Mouse (Mus musculus): ENCODE data around the gene Olfr959. TPM values are rescaled to one million over a fixed set of nuclear protein-coding genes. Genes with fewer than 3 reads are reported as not detected.

Olfr959 gene
- polyA plus RNA-seq, 1 experiment: not detected

GRCm38 (mm10) chr9:39603999-39604453, 28.7 kb upstream of the Olfr959 start, which contains the start of gene AW551984:
AW551984 (minus strand) TSS chr9:39604403.
- H3K27ac ChIP-seq (ENCODE audit: control insufficient read depth, insufficient read depth, low read length): no peak within 1 kb of the TSS
- DNase-seq: no peak
- H3K4me3 ChIP-seq (ENCODE audit: control insufficient read depth, insufficient read depth, low read length): no peak within 1 kb of the TSS
- H3K4me1 ChIP-seq (replicated peaks; ENCODE audit: control insufficient read depth, insufficient read depth, low read length): no peaks in the 10 kb centered on the region
- no peaks in the 10 kb centered on the region for H3K36me3 ChIP-seq (ENCODE audit: control insufficient read depth, insufficient read depth, low read length)
- H3K27me3 ChIP-seq (ENCODE audit: control insufficient read depth, insufficient read depth, low read length): no peaks in the 10 kb centered on the region
- WGBS: 7% methylated on average over 8 of the region's 8 CpGs
- TF ChIP-seq POLR2A (IDR thresholded peaks at IDR 0.05; ENCODE audit: control insufficient read depth, extremely low read depth, insufficient read depth, low read length, poor library complexity) (no peak), CTCF (IDR thresholded peaks at IDR 0.05; ENCODE audit: borderline replicate concordance, control insufficient read depth, extremely low read depth, insufficient read depth, low read length, poor library complexity) (no peak)

- no peak for DNase-seq
- Histone ChIP-seq H3K27me3 (ENCODE audit: control insufficient read depth, insufficient read depth, low read length) (no peaks in the 10 kb centered on the region), H3K4me3 (ENCODE audit: control insufficient read depth, insufficient read depth, low read length) (no peak overlapping the region), H3K27ac (ENCODE audit: control insufficient read depth, insufficient read depth, low read length) (no peak overlapping the region), H3K36me3 (ENCODE audit: control insufficient read depth, insufficient read depth, low read length) (no peaks in the 10 kb centered on the region), H3K4me1 (replicated peaks; ENCODE audit: control insufficient read depth, insufficient read depth, low read length) (no peaks in the 10 kb centered on the region)
- WGBS: 9% methylated on average over 9 of the region's 9 CpGs
- TF ChIP-seq POLR2A (IDR thresholded peaks at IDR 0.05; ENCODE audit: control insufficient read depth, extremely low read depth, insufficient read depth, low read length, poor library complexity) (no peak), CTCF (IDR thresholded peaks at IDR 0.05; ENCODE audit: borderline replicate concordance, control insufficient read depth, extremely low read depth, insufficient read depth, low read length, poor library complexity) (no peak)
Measured at GRCm38 (mm10) chr9:39603333-39603845, 28.0 kb upstream of the Olfr959 start.

DNA sequence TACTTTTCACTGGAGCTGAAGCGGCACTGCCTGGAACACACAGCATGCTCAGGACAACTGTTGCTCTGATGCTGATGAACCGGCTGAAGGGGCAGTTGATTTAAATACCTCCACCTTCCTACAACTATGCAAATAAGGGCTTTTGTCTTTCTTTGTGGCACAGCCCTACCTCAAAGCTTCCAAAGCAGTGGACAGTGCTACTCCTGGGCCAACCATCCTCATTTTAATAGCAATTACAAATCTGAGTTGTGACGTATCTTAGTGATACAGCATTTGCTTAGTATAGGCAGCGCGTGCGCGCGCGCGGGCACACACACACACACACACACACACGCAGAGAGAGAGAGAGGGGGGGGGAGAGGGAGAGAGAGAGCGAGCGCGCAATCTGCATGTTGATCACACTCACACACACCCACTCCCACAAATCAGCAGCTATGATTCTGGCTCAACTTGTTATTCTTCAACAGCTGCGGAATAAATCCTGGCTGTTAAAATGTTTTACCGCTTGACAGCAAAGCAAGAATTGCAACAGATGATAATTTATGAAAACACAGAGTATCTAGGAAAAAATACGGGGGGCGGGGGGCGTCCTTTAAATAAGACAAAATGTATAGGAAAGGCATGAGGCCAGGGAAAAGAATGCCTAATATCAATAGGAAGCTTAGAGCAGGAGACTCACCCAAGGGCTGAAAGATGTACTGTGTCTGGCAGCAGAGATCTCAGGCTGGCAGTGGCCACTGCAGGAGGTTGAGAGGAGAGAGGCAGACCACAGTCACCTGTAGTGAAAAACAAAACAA, 27.4 kb upstream of the Olfr959 start:
- no peak for TF ChIP-seq CTCF (IDR thresholded peaks at IDR 0.05; ENCODE audit: borderline replicate concordance, control insufficient read depth, extremely low read depth, insufficient read depth, low read length, poor library complexity)
- TF ChIP-seq POLR2A (IDR thresholded peaks at IDR 0.05; ENCODE audit: control insufficient read depth, extremely low read depth, insufficient read depth, low read length, poor library complexity): no peak
- WGBS: 6% methylated on average over 19 of the region's 19 CpGs
- H3K27ac ChIP-seq (ENCODE audit: control insufficient read depth, insufficient read depth, low read length): no peak overlapping the region
- H3K36me3 ChIP-seq (ENCODE audit: control insufficient read depth, insufficient read depth, low read length): no peaks in the 10 kb centered on the region
- no peak overlapping the region for H3K4me3 ChIP-seq (ENCODE audit: control insufficient read depth, insufficient read depth, low read length)
- H3K27me3 ChIP-seq (ENCODE audit: control insufficient read depth, insufficient read depth, low read length): no peaks in the 10 kb centered on the region
- H3K4me1 ChIP-seq (replicated peaks; ENCODE audit: control insufficient read depth, insufficient read depth, low read length): no peaks in the 10 kb centered on the region
- DNase-seq: no peak

DNA sequence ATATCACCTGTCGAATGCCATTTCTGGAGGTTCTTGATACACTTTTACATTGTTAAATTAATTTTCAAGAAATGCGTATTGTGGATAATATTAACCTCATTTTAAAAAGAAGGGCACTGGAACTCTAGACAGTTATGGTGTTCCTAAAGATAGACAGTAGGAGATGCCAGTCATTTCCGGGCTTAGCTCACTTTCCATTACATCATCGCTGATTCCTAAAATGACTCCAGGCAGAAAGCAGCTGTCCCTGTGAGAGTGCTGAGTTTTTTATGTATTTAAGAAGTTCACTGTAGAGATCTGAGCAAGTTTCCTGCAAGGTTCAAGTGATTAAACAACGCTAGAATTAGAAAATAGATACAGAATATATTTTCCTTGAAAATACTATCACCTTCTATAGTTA, 1.7 kb upstream of the Olfr959 start:
- Histone ChIP-seq H3K36me3 (ENCODE audit: control insufficient read depth, insufficient read depth, low read length) (no peaks in the 10 kb centered on the region), H3K4me1 (replicated peaks; ENCODE audit: control insufficient read depth, insufficient read depth, low read length) (no peaks in the 10 kb centered on the region), H3K27me3 (ENCODE audit: control insufficient read depth, insufficient read depth, low read length) (no peaks in the 10 kb centered on the region), H3K27ac (ENCODE audit: control insufficient read depth, insufficient read depth, low read length) (no peak overlapping the region), H3K4me3 (ENCODE audit: control insufficient read depth, insufficient read depth, low read length) (no peak overlapping the region)
- TF ChIP-seq POLR2A (IDR thresholded peaks at IDR 0.05; ENCODE audit: control insufficient read depth, extremely low read depth, insufficient read depth, low read length, poor library complexity) (no peak), CTCF (IDR thresholded peaks at IDR 0.05; ENCODE audit: borderline replicate concordance, control insufficient read depth, extremely low read depth, insufficient read depth, low read length, poor library complexity) (no peak)
- no peak for DNase-seq
- WGBS: 91% methylated on average over 5 of the region's 5 CpGs

GRCm38 (mm10) chr9:39558349-39558647, 17.1 kb downstream of the Olfr959 start:
- Histone ChIP-seq H3K4me3 (ENCODE audit: control insufficient read depth, insufficient read depth, low read length) (no peak overlapping the region), H3K36me3 (ENCODE audit: control insufficient read depth, insufficient read depth, low read length) (no peaks in the 10 kb centered on the region), H3K27me3 (ENCODE audit: control insufficient read depth, insufficient read depth, low read length) (no peaks in the 10 kb centered on the region), H3K27ac (ENCODE audit: control insufficient read depth, insufficient read depth, low read length) (no peak overlapping the region), H3K4me1 (replicated peaks; ENCODE audit: control insufficient read depth, insufficient read depth, low read length) (no peaks in the 10 kb centered on the region)
- no peak for DNase-seq
- TF ChIP-seq POLR2A (IDR thresholded peaks at IDR 0.05; ENCODE audit: control insufficient read depth, extremely low read depth, insufficient read depth, low read length, poor library complexity) (no peak), CTCF (IDR thresholded peaks at IDR 0.05; ENCODE audit: borderline replicate concordance, control insufficient read depth, extremely low read depth, insufficient read depth, low read length, poor library complexity) (no peak)

DNA sequence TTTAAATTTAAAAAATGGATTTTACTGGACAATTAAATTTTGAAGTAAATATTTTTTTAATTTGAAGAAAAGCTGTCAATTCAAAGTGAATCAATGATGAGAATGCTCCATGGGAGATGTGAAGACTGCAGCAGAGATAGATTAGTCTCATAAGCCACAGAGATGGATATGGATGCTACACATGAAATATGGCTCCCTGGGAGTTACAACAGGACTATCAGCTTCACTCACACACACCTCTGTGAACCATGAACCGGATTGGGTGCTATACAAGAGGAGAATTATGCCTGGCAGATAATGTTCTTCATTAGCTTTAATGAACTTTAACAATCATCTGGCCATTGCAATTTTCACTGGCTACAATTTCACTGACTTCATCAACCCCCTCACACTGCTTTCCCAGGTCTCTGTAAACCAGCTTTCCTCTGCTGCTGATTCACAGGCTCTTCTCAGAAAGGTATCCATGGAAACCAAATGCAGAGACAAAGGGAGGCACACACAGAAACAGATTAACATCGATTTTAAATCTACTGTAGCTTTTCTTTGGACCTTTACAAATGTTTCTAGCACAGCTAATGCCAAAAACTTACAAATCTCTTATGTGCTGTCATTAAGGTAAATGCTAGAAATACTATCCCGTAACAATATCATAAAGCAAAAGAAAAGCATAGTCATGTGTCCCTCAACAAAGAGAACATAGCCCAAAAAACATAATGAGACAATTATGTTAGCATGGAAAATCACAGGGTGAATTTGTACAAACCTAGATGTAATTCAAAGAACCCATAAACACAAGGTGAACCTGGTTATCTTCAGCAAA, 17.6 kb downstream of the Olfr959 start:
- Histone ChIP-seq H3K27me3 (ENCODE audit: control insufficient read depth, insufficient read depth, low read length) (no peaks in the 10 kb centered on the region), H3K4me1 (replicated peaks; ENCODE audit: control insufficient read depth, insufficient read depth, low read length) (no peaks in the 10 kb centered on the region), H3K27ac (ENCODE audit: control insufficient read depth, insufficient read depth, low read length) (no peak overlapping the region), H3K4me3 (ENCODE audit: control insufficient read depth, insufficient read depth, low read length) (no peak overlapping the region), H3K36me3 (ENCODE audit: control insufficient read depth, insufficient read depth, low read length) (no peaks in the 10 kb centered on the region)
- TF ChIP-seq POLR2A (IDR thresholded peaks at IDR 0.05; ENCODE audit: control insufficient read depth, extremely low read depth, insufficient read depth, low read length, poor library complexity): no peak
- no peak for TF ChIP-seq CTCF (IDR thresholded peaks at IDR 0.05; ENCODE audit: borderline replicate concordance, control insufficient read depth, extremely low read depth, insufficient read depth, low read length, poor library complexity)
- 66% methylated on average over 3 of the region's 3 CpGs for WGBS
- no peak for DNase-seq

Data from thymus, adult 2 months (tissue).